Mouse (Mus musculus): ENCODE measurements around the gene Tnfsfm13.
"Not testable (repeated sequence)": the region's sequence is repeated elsewhere in the genome, so short reads cannot be mapped to it uniquely, and the experiment has no call there.

DNA sequence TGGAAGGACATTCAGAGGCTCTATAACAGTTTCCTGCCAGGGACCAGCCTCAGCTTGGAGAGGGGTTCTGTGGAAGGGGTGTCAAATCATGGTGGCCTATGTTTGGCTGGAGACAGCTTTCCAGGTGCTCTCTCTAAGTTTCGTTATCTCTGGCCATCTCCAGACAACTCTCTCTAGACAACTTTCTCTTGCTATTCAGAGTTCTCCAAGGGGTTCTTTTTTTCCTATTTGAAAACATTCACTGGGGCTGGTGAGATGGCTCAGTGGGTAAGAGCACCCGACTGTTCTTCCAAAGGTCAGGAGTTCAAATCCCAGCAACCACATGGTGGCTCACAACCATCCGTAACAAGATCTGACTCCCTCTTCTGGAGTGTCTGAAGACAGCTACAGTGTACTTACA lies 7.5 kb upstream of the Tnfsfm13 start:
- TF ChIP-seq CTCF (IDR thresholded peaks at IDR 0.05; ENCODE audit: low read depth, low read length); TAL1 (conservative IDR thresholded peaks at IDR 0.05; ENCODE audit: low read depth, low read length); GATA1 (IDR thresholded peaks at IDR 0.05; ENCODE audit: borderline replicate concordance, low read length); POLR2AphosphoS5 (IDR thresholded peaks at IDR 0.05; ENCODE audit: insufficient replicate concordance, low read depth, low read length): not testable (repeated sequence)

All from G1E (cell line).